Mouse (Mus musculus) liver, adult 2 months (tissue): ENCODE measurements around the gene Hfe.

Source experiments
- CTCF ChIP-seq: fragments of 200-500 bp; IDR thresholded peaks from 2 replicates; pipeline ENCODE4 v1.5.1; 2011; ENCODE audit warnings: low read depth, low read length, control low read depth
- POLR2A ChIP-seq: fragments of 200-500 bp; IDR thresholded peaks from 2 replicates; pipeline ENCODE4 v1.6.1; 2011; ENCODE audit warnings: low read length, control low read depth; ENCODE audit not compliant: insufficient read depth; ENCODE audit errors: extremely low read depth

DNA sequence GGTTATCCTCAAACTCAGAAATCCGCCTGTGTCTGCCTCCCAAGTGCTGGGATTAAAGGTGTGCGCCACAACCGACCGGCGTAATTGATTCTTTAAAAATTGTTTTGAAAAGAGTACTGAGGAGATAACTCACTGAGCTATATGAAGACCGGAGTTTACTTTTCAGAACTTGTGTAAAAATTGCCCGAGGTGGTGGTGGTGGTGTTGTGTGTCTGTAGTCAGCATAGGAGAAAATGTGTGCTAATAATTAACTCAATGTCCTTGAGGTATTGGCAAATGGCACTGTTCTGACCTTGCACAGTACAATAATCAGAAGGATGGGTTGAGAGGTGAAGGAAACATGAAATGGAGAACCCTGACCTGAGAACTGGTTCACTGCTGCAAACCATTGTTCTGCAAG lies 22.7 kb downstream of the Hfe start:
- TF ChIP-seq POLR2A (no peak), CTCF (no peak)
